Mouse (Mus musculus) gastrocnemius, postnatal 25 days (tissue): Measurements from ENCODE around the gene Gfer. TPM values are rescaled to one million over a fixed set of nuclear protein-coding genes. Genes with fewer than 3 reads are reported as not detected.

Experiments
- DNase-seq: peaks from one replicate; pipeline ENCODE4 v3.0.0; 2022
- long read RNA-seq, 2 experiments: library from polyadenylated mRNA; stranded (forward); transcript quantifications; one replicate each; pipeline ENCODE4 v2.0.0; 2021
- total RNA-seq, 2 experiments: library from RNA; stranded (reverse); gene quantifications; 1 replicate in 1 of 2; 2 replicates in 1 of 2; pipeline ENCODE4 v1.2.3; 2021

Gfer gene
- 10 to 100 TPM; 24.1 to 30.1 TPM for total RNA-seq
- long read RNA-seq, experiment 1, transcript Gfer-204 (4 exons, 1,177 nt): minor isoform, 10 of 63 reads
- long read RNA-seq, experiment 1, transcript Gfer-201 (3 exons, 1,776 nt): major isoform, 45 of 63 reads
- long read RNA-seq, experiment 1, partial matches to known transcripts: 5 of 63 reads
- long read RNA-seq, experiment 1, other reads (novel, unspliced or antisense): 0 of 63 reads
- long read RNA-seq, experiment 2, transcript Gfer-204 (4 exons, 1,177 nt): minor isoform, 5 of 41 reads
- long read RNA-seq, experiment 2, transcript Gfer-201 (3 exons, 1,776 nt): major isoform, 29 of 41 reads
- long read RNA-seq, experiment 2, partial matches to known transcripts: 3 of 41 reads
- long read RNA-seq, experiment 2, other reads (novel, unspliced or antisense): 2 of 41 reads

- DNase-seq: peak; percentile 92
Measured at GRCm38 (mm10) chr17:24696011-24696697, at the start of gene Gfer, which contains the start of gene Noxo1. Gene Gfer (minus strand): TSS chr17:24696156. Gene Noxo1 (plus strand): TSS chr17:24696234.

DNA sequence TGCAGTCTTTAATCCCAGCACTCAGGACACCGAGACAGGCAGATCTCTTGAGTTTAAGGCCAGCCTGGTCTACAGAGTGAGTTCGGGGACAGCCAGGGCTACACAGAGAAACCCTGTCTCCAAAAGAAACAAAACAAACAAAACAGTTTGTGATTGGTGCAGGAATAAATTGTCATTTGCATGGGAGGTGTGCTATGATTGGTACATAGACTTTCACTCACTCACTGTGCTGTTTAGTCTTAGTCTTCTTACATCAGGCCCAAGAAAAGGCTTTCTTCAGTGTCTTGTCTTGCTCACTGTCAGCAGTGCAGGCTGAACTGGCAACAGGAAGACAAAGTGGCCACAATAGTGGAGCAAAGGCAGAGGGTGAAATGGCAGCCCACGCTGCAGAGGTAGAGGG lies 48.4 kb upstream of the Gfer start:
- no peak for DNase-seq

DNA sequence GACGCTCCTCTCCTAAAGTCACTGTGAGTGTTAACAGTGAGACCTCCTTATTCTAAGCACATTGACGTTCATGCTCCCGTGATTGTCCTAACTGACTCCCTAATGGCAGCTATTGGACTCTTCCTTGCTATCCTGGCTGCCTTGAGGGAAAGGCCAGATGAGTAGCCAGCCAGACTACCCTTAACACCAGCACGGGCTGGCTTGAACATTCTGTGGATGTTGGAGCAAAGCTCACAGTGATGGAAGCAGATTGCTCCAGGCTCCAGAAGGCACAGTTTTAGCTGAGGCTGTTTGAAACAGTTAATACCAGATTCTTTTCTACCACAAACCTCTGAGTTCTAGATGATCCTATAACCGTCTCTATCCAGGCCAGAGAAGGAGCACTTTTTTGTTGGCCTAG lies 47.9 kb upstream of the Gfer start:
- no peak for DNase-seq

- no peak for DNase-seq
Measured at GRCm38 (mm10) chr17:24742307-24742706, 46.4 kb upstream of the Gfer start.

- no peak for DNase-seq
Measured at GRCm38 (mm10) chr17:24739926-24740325, 44.0 kb upstream of the Gfer start.

GRCm38 (mm10) chr17:24738238-24738637 lies 42.3 kb upstream of the Gfer start:
- no peak for DNase-seq

DNA sequence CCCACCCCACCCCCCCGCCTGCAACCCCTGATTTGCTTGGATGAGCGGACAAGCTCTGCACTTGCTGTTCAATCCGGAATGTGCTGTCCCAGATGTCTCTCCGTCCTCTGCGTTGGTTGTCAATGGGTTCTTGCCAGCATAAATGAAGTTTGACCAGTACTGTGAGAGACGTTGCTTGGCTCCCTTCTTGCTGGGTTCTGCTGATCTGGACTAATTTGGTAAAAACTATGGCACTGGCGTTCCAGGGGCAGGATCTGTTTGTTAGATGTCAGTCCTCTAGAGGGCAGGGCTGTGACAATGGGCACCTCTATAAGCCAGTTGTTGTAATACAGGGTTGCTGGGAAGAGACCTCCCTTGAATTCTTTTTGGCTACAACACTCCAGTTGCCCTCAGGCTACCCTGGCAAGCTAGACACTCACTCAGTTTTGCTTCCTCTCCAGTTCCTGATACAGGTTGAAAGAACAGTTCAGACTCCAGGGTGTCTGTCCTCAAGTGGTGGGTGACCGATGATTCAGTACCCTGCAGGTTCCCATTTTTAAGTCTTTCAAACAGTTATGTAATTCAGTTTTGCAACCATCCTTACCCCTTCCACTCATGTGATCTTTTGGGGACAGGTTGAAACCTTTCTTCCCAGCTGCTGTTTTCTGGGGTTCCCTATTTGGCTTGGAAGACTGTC lies 41.3 kb upstream of the Gfer start:
- no peak for DNase-seq

DNA sequence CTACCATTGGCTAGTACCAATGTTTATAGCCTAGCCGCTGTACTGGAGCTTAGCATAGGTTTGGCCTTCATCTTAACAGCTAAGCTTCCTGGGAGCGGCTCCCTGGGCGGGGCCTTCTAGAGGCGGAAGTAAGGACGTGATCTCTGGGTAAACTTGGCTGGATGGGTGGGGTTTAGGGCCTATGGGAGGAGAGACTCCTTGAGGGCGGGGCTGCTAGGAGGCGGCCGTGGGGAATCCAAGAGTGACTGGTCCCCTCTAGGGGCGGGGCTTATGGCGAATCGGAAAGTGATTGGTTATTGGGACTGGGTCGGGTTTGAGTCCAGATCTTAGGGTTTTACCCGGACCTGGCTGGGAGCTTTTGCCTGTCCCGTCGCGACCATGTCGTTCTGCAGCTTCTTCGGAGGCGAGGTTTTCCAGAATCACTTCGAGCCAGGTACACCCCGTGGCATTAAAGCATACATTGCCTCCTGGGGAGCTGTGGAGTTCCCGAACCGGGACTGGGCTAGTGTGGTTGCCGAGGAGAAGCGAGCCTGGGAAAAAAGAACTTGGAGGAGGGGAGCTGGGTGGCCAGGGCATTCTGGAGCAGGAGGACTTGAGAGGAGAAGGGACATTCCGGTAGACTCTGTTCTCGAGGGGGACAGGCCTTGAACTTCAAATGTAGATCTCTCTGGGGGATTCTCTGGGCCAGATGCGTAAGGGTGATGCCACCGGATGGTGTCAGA lies 40.5 kb upstream of the Gfer start, which contains the start of gene Msrb1:
Msrb1 (plus strand) TSS at position 313 of the 722 bp plus-strand sequence.
- peak; percentile 98 for DNase-seq

DNA sequence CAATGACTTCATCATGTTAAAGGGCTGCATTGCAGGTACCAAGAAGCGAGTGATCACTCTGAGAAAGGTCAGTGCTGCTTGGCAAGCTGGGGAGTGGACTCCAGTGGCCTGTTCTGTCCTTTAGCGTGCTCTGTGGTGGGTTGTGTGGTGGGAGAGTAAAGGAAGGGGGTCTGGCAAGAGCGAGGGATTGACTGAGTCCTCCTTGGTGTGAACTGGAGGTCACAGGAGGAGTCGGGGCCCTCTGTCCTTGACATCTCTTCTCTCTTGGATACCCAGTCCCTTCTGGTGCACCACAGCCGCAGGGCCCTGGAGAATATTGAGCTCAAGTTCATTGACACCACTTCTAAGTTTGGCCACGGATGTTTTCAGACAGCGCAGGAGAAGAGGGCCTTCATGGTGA lies 39.5 kb upstream of the Gfer start:
- DNase-seq: no peak

DNA sequence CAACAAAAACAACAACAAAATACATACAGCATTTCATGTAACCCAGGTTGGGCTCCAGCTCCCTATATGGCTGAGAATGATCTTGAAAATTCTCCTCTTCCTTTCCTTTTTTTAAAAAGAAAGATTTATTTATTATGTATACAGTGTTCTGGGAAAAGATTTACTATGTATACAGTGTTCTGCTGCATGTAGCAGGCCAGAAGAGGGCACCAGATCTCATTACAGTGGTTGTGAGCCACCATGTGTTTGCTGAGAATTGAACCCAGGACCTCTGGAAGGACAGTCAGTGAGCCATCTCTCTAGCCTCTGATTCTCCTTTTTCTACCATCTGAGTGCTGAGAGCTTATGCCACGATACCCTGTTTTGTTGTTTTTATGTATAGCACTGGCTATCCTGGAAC lies 38.6 kb upstream of the Gfer start:
- no peak for DNase-seq

DNA sequence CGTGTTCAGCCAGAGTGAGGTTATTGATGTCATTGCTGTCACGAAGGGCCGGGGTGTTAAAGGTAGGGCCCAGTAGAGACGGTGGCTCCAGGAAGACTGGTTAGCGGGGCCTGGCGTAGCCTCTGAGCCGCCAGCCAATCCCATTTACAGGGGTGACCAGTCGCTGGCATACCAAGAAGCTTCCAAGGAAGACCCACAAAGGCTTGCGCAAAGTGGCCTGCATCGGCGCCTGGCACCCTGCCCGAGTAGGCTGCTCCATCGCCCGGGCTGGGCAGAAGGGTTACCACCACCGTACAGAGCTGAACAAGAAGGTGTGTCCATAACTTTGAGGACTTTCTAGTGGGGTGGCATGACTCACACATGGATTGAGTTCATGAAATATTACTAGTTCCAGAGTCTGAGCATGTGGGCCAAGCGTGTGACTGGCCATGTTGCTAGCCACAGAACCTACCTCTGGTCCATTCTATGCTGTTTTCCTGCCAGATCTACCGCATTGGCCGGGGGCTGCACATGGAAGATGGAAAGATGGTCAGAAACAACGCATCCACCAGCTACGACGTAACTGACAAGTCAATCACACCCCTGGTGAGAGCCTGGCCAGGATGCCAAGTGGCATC lies 37.6 kb upstream of the Gfer start:
- DNase-seq: no peak

GRCm38 (mm10) chr17:24732233-24732935 lies 36.4 kb upstream of the Gfer start:
- DNase-seq: peak; percentile 88

GRCm38 (mm10) chr17:24730787-24731186 lies 34.8 kb upstream of the Gfer start:
- no peak for DNase-seq

DNA sequence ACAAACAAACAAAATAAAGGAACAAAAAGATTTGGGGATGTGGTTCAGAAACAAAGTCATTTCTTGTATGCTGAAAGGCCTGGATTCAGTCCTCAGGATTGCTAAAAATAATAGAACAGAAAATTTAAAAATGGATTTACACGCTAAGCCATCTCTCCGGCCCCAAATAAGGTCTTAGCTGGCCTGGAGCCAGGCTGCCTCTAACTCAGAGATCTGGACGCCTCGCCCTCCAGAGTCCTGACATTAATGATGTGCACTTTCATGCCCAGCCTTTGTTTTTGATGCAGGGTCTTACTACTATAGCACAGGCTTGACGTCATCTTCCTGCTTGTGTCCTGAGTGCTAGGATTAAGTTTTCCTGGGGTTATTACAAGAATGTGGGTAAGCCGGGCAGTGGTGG lies 33.1 kb upstream of the Gfer start:
- DNase-seq: no peak

DNA sequence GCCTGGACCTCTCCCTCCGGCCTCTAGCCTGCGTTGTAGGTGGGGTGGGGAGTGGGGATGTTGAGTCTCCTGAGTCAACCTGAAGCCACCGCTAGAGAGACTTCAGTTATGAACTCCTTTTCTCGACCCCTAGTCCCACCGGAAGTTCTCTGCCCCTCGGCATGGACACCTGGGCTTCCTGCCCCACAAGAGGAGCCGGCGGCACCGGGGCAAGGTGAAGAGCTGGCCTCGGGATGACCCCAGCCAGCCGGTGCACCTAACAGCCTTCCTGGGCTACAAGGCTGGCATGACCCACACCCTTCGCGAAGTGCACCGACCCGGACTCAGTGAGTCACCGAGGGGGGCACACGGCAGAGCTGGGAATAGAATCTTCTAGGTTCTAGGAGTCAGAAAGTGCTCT lies 32.2 kb upstream of the Gfer start:
- DNase-seq: no peak

DNA sequence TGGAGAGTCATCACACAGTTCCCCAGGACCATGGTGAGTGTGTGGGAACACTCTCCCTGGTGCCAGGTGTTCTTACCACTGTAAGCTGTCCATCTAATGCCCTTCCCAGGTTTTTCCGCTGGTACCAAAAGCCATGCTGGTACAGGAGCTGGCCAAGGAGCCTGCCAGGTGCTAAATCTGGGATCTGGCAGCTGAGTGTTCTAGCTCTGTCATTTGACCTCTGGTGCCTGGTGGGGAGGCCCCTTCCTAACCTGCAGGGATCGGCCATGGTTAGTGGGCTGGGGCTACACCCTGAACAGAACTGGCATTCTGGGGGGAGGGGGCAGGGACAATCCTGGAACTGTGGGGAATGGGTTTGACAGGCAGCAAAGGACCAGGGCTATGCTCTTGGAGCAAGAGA lies 31.7 kb upstream of the Gfer start, which contains the start of gene Rpl3l:
Rpl3l (plus strand) TSS at position 203 of the 400 bp plus-strand sequence.
- DNase-seq: peak; percentile 81

DNA sequence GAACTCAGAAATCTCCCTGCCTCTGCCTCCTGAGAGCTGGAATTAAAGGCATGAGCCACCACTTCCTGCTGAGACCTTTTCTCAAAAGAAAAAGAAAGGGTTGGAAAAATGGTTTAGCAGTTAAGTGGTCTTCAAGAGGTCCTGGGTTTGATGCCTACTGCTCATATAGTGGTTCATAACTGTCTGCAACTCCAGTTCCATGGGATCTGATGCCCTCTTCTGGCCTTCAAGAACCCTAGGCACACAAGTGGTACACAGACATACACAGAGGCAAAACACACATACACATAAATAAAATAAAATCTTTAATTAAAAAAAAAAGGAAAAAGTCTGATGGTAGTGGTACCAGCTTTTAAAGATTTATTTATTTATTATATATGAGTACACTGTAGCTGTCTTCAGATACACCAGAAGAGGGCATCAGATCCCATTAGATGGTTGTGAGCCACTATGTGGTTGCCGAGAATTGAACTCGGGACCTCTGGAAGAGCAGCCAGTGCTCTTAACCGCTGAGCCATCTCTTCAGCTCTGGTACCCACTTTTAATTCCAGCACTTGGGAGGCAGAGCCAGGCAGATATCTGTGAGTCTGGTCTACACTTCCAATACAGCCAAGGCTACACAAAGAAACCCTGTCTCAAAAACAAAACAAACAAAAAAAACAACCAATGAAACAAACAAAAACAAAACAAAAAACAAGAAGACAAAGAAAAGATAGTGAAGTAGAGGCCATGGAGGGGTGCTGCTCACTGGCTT lies 29.9 kb upstream of the Gfer start:
- no peak for DNase-seq

DNA sequence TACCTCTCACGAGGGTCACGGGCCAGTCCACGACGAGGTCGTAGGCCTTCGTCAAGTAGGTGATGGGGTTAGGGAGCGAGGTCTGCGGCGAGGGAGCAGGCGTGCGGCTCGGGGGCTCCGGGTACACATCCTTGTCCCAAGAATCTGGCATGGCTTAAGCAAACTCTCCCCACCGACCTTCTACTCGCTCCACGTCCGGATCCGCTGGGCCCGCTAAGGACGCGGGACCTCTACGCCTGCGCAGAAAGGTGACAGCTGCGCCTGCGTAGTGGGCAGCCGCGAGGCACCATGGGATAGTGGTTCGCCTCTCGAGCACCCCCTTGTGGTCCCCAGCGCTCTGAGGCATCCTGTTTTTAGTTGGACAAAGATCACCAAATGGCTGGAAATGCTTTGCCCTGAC lies 28.2 kb upstream of the Gfer start, which contains the start of gene Ndufb10:
Ndufb10 (minus strand) TSS at position 295 of the 400 bp plus-strand sequence.
- peak; percentile 90 for DNase-seq

DNA sequence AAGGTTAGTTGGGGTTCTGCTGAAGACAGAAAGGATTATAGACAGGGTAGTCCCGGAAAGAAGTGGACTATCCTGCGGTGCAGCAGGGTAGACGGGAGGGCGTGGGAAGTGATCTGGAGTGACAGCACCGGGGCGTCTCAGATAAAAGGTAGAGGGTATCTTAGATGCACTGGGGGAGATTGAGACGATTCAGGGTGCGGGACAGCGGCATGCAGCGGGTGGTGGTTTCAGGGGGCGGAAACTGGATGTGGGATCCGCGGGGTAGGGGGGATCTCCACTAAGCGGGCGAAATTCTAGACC lies 27.9 kb upstream of the Gfer start:
- no peak for DNase-seq

DNA sequence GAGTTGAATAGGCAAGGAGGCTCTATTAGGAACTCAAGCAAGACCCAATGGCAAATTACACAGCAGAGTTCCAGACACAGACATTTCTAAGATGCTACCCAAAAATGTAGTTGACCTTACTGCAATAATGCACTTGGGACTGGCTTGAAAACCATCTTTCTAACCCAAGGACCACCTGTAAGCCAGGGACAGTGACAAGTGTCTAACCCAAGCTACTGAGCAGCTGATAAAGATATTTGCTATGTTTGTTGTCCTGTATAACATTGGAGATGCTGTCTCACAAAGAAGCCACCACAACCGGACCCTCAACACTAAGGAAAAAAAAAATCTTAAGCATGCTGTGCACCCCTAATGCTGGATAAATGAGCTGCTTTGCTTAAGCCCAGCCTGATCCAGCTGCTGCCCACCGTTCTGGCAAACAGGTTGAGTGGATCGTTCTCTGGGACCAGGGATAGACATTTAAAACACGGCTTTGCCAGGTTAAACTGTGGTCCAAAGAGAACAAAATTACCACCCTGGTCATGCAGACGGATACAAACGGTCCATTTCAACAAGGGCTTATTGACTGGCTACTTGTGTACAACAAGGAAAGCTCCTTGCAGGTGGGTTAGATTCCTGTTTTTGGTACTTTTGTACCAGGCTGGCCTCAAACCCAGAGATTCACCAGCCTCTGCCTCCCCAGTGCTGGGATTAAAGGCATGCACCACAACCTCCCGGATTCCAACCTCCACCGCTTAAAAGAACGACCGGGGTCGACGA lies 27.3 kb upstream of the Gfer start:
- no peak for DNase-seq
